Mouse (Mus musculus): ENCODE data around the gene Kdr. TPM values are rescaled to one million over a fixed set of nuclear protein-coding genes. Genes with fewer than 3 reads are reported as not detected.
"Not testable (repeated sequence)": the region's sequence is repeated elsewhere in the genome, so short reads cannot be mapped to it uniquely, and the experiment has no call there.

Kdr gene
- polyA plus RNA-seq, 1 experiment from 2014 or later, result 28.9 TPM

DNA sequence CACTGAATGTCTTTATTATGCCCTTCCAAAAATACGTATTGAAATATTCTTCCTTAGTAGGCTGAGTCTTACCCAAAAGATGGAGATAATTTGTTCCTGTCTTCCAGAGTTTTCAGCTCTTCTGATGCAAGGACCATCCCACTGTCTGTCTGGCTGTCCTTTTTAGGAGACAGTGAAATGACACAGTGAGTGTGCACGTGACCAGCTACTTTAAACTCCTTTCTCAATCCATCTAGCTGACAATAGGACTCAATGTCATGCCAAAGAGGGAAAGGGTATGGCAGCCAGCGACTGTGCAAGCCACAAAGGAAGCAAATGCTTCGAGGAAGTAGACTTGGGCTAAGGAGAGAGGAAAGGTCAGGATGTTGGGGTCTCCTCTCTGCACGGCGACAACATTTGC, 42.0 kb downstream of the Kdr start:
- H3K4me1 ChIP-seq (replicated peaks; ENCODE audit: control insufficient read depth, insufficient read depth, low read length), result no peaks in the 10 kb centered on the region
- H3K4me3 ChIP-seq (ENCODE audit: low read depth, low read length), result no peak overlapping the region
- no peaks in the 10 kb centered on the region for H3K36me3 ChIP-seq (ENCODE audit: control insufficient read depth, insufficient read depth, low read length)
- DNase-seq (ENCODE audit: low spot score) (no peak), ATAC-seq (replicated peaks; ENCODE audit: low FRiP score) (no peak)
- no peak overlapping the region for H3K9ac ChIP-seq (ENCODE audit: low read length)
- no peaks in the 10 kb centered on the region for H3K27me3 ChIP-seq (ENCODE audit: control insufficient read depth, insufficient read depth, low read length)
- H3K27ac ChIP-seq (ENCODE audit: low read depth, low read length), result no peak overlapping the region
- no peaks in the 10 kb centered on the region for H3K9me3 ChIP-seq (ENCODE audit: control insufficient read depth, low read length)
- WGBS, result 87% methylated on average over 6 of the region's 6 CpGs
- no peak overlapping the region for H3K4me2 ChIP-seq (ENCODE audit: low read depth, low read length, severe bottlenecking)

- WGBS, result 89% methylated on average over 8 of the region's 8 CpGs
- no peak for ATAC-seq (replicated peaks; ENCODE audit: low FRiP score)
- no peak for DNase-seq (ENCODE audit: low spot score)
- no peak overlapping the region for H3K27ac ChIP-seq (ENCODE audit: low read depth, low read length)
- no peak overlapping the region for H3K4me2 ChIP-seq (ENCODE audit: low read depth, low read length, severe bottlenecking)
- H3K4me3 ChIP-seq (ENCODE audit: low read depth, low read length), result no peak overlapping the region
- no peaks in the 10 kb centered on the region for H3K4me1 ChIP-seq (replicated peaks; ENCODE audit: control insufficient read depth, insufficient read depth, low read length)
- no peak overlapping the region for H3K9ac ChIP-seq (ENCODE audit: low read length)
- H3K9me3 ChIP-seq (ENCODE audit: control insufficient read depth, low read length), result no peaks in the 10 kb centered on the region
- no peaks in the 10 kb centered on the region for H3K27me3 ChIP-seq (ENCODE audit: control insufficient read depth, insufficient read depth, low read length)
- H3K36me3 ChIP-seq (ENCODE audit: control insufficient read depth, insufficient read depth, low read length), result no peaks in the 10 kb centered on the region
Measured at GRCm38 (mm10) chr5:75935225-75935624, 43.0 kb downstream of the Kdr start.

GRCm38 (mm10) chr5:75934201-75934600, 44.1 kb downstream of the Kdr start:
- ATAC-seq (replicated peaks; ENCODE audit: low FRiP score) (no peak), DNase-seq (ENCODE audit: low spot score) (no peak)
- Histone ChIP-seq H3K4me2 (ENCODE audit: low read depth, low read length, severe bottlenecking) (no peak overlapping the region), H3K27ac (ENCODE audit: low read depth, low read length) (no peak overlapping the region), H3K4me3 (ENCODE audit: low read depth, low read length) (no peak overlapping the region), H3K36me3 (ENCODE audit: control insufficient read depth, insufficient read depth, low read length) (no peaks in the 10 kb centered on the region), H3K27me3 (ENCODE audit: control insufficient read depth, insufficient read depth, low read length) (no peaks in the 10 kb centered on the region), H3K9me3 (ENCODE audit: control insufficient read depth, low read length) (no peaks in the 10 kb centered on the region), H3K4me1 (replicated peaks; ENCODE audit: control insufficient read depth, insufficient read depth, low read length) (no peaks in the 10 kb centered on the region), H3K9ac (ENCODE audit: low read length) (no peak overlapping the region)
- 87% methylated on average over 10 of the region's 10 CpGs for WGBS

GRCm38 (mm10) chr5:75933521-75934044, 44.7 kb downstream of the Kdr start:
- H3K27ac ChIP-seq (ENCODE audit: low read depth, low read length), result no peak overlapping the region
- H3K9ac ChIP-seq (ENCODE audit: low read length), result no peak overlapping the region
- H3K27me3 ChIP-seq (ENCODE audit: control insufficient read depth, insufficient read depth, low read length), result no peaks in the 10 kb centered on the region
- H3K4me3 ChIP-seq (ENCODE audit: low read depth, low read length), result no peak overlapping the region
- DNase-seq (ENCODE audit: low spot score) (peak; percentile 49), ATAC-seq (replicated peaks; ENCODE audit: low FRiP score) (no peak)
- H3K36me3 ChIP-seq (ENCODE audit: control insufficient read depth, insufficient read depth, low read length), result no peaks in the 10 kb centered on the region
- H3K9me3 ChIP-seq (ENCODE audit: control insufficient read depth, low read length), result no peaks in the 10 kb centered on the region
- no peak overlapping the region for H3K4me2 ChIP-seq (ENCODE audit: low read depth, low read length, severe bottlenecking)
- H3K4me1 ChIP-seq (replicated peaks; ENCODE audit: control insufficient read depth, insufficient read depth, low read length), result no peaks in the 10 kb centered on the region
- WGBS, result 87% methylated on average over 20 of the region's 20 CpGs

- ATAC-seq (replicated peaks; ENCODE audit: low FRiP score); H3K36me3 ChIP-seq (ENCODE audit: control insufficient read depth, insufficient read depth, low read length); DNase-seq (ENCODE audit: low spot score); H3K9me3 ChIP-seq (ENCODE audit: control insufficient read depth, low read length); H3K9ac ChIP-seq (ENCODE audit: low read length); H3K4me3 ChIP-seq (ENCODE audit: low read depth, low read length); H3K27me3 ChIP-seq (ENCODE audit: control insufficient read depth, insufficient read depth, low read length); H3K4me1 ChIP-seq (replicated peaks; ENCODE audit: control insufficient read depth, insufficient read depth, low read length); H3K27ac ChIP-seq (ENCODE audit: low read depth, low read length); H3K4me2 ChIP-seq (ENCODE audit: low read depth, low read length, severe bottlenecking): not testable (repeated sequence)
- 85% methylated on average over 4 of the region's 4 CpGs for WGBS
Measured at GRCm38 (mm10) chr5:75931458-75931857, 46.8 kb downstream of the Kdr start.

DNA sequence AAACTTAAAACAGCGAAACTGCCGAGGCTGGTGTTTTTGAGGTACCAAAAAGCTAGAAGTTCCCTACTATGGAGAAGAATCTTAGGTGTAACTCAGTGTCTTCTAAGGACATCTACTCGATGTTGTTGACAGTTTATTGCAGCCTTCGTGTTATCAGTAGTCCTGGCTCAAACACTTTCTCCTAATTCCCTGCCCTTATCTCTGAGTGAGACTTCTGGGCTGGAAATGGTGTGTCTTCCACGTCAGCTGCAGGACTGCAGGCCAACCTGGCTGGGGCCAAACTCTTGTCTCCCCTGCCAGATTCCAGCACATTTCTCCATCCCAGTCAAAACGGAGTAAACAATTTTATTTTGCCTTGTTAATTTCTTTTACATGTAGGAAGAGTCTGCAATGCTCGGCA, 48.3 kb downstream of the Kdr start:
- WGBS, result 88% methylated on average over 7 of the region's 7 CpGs
- ATAC-seq (replicated peaks; ENCODE audit: low FRiP score), result no peak
- no peaks in the 10 kb centered on the region for H3K4me1 ChIP-seq (replicated peaks; ENCODE audit: control insufficient read depth, insufficient read depth, low read length)

DNA sequence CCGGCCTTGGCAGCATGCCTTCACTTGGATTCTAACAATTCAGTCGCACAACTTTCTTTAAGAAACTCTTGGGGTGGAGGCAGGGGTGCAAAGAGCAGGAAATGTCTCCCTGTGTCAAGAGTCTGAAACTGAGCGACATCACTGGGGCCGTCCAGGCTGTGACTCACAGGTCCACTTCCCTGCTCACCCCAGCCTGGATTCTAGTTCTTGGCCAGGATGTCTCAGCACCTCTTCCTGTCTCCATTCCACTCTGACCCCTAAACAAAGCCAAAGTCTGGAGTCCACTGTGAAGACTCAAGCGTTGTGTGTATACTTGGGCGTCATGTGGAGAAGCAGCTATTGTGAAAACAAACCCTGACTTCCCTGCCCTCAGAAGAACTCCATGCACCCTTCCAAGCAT, 55.6 kb downstream of the Kdr start:
- Histone ChIP-seq H3K9ac (ENCODE audit: low read length) (no peak overlapping the region), H3K4me1 (replicated peaks; ENCODE audit: control insufficient read depth, insufficient read depth, low read length) (no peaks in the 10 kb centered on the region), H3K4me2 (ENCODE audit: low read depth, low read length, severe bottlenecking) (no peak overlapping the region), H3K4me3 (ENCODE audit: low read depth, low read length) (no peak overlapping the region), H3K27me3 (ENCODE audit: control insufficient read depth, insufficient read depth, low read length) (no peaks in the 10 kb centered on the region), H3K9me3 (ENCODE audit: control insufficient read depth, low read length) (no peaks in the 10 kb centered on the region), H3K36me3 (ENCODE audit: control insufficient read depth, insufficient read depth, low read length) (no peaks in the 10 kb centered on the region), H3K27ac (ENCODE audit: low read depth, low read length) (no peak overlapping the region)
- WGBS, result 85% methylated on average over 6 of the region's 6 CpGs
- ATAC-seq (replicated peaks; ENCODE audit: low FRiP score) (no peak), DNase-seq (ENCODE audit: low spot score) (no peak)

More for the DNA sequence above, 48.3 kb downstream of the Kdr start:
- H3K4me3 ChIP-seq (ENCODE audit: low read depth, low read length), result no peak overlapping the region
- no peak overlapping the region for H3K27ac ChIP-seq (ENCODE audit: low read depth, low read length)
- H3K4me2 ChIP-seq (ENCODE audit: low read depth, low read length, severe bottlenecking), result no peak overlapping the region
- H3K27me3 ChIP-seq (ENCODE audit: control insufficient read depth, insufficient read depth, low read length), result no peaks in the 10 kb centered on the region
- H3K9me3 ChIP-seq (ENCODE audit: control insufficient read depth, low read length), result no peaks in the 10 kb centered on the region
- no peaks in the 10 kb centered on the region for H3K36me3 ChIP-seq (ENCODE audit: control insufficient read depth, insufficient read depth, low read length)
- no peak overlapping the region for H3K9ac ChIP-seq (ENCODE audit: low read length)
- DNase-seq (ENCODE audit: low spot score), result no peak

GRCm38 (mm10) chr5:75921730-75922387, 56.4 kb downstream of the Kdr start:
- WGBS, result 81% methylated on average over 12 of the region's 12 CpGs
- H3K27ac ChIP-seq (ENCODE audit: low read depth, low read length), result no peak overlapping the region
- H3K4me3 ChIP-seq (ENCODE audit: low read depth, low read length), result no peak overlapping the region
- no peak for DNase-seq (ENCODE audit: low spot score)
- no peaks in the 10 kb centered on the region for H3K36me3 ChIP-seq (ENCODE audit: control insufficient read depth, insufficient read depth, low read length)
- H3K4me1 ChIP-seq (replicated peaks; ENCODE audit: control insufficient read depth, insufficient read depth, low read length), result no peaks in the 10 kb centered on the region
- H3K4me2 ChIP-seq (ENCODE audit: low read depth, low read length, severe bottlenecking), result no peak overlapping the region
- no peak overlapping the region for H3K9ac ChIP-seq (ENCODE audit: low read length)
- ATAC-seq (replicated peaks; ENCODE audit: low FRiP score), result no peak
- H3K9me3 ChIP-seq (ENCODE audit: control insufficient read depth, low read length), result no peaks in the 10 kb centered on the region
- H3K27me3 ChIP-seq (ENCODE audit: control insufficient read depth, insufficient read depth, low read length), result no peaks in the 10 kb centered on the region

- ATAC-seq (replicated peaks; ENCODE audit: low FRiP score) (no peak), DNase-seq (ENCODE audit: low spot score) (no peak)
- 90% methylated on average over 7 of the region's 7 CpGs for WGBS
- no peaks in the 10 kb centered on the region for H3K27me3 ChIP-seq (ENCODE audit: control insufficient read depth, insufficient read depth, low read length)
- H3K4me3 ChIP-seq (ENCODE audit: low read depth, low read length), result no peak overlapping the region
- no peaks in the 10 kb centered on the region for H3K9me3 ChIP-seq (ENCODE audit: control insufficient read depth, low read length)
- H3K4me2 ChIP-seq (ENCODE audit: low read depth, low read length, severe bottlenecking), result no peak overlapping the region
- H3K9ac ChIP-seq (ENCODE audit: low read length), result no peak overlapping the region
- H3K27ac ChIP-seq (ENCODE audit: low read depth, low read length), result no peak overlapping the region
- no peaks in the 10 kb centered on the region for H3K36me3 ChIP-seq (ENCODE audit: control insufficient read depth, insufficient read depth, low read length)
- H3K4me1 ChIP-seq (replicated peaks; ENCODE audit: control insufficient read depth, insufficient read depth, low read length), result no peaks in the 10 kb centered on the region
Measured at GRCm38 (mm10) chr5:75919601-75920000, 58.7 kb downstream of the Kdr start.
